Mouse (Mus musculus): ENCODE data around the gene Zfr.

DNA sequence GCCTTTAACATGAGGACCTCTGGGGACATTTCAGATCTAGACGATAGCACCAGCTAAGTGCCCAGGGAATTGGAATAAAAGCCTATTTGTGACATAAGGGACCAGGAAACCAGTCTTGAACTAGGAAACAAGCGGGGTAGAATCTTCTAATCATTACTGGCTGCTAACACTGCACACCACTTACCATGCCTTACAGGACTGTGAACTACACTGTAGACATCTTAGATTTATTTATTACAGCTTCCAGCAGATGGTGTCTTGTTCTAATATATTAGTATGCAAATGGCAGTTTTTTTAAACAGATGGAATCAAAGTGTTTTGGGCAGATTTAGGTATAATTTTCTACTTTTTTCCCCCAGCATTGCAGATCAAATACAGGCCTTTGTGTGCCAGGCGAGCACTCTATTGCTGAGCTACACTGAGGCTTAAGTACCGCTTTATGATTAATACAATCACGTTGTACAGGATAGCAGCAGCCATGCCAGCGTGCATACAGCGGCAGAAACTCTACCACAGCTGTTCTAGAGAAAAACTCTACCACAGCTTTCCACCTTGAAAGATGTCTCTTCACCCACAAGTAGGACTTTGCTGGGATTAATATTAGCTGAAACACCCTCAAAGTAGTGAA is 44.8 kb upstream of the Zfr start:
- TF ChIP-seq GATA1 (IDR thresholded peaks at IDR 0.05; ENCODE audit: borderline replicate concordance, low read length): no peak
- no peak for TF ChIP-seq FLI1 (IDR thresholded peaks at IDR 0.05; ENCODE audit: low read length)

Measured in megakaryocyte, embryonic 14.5 days (primary cell).